Mouse (Mus musculus) cerebellum, adult 9-11 months (tissue): Measurements from ENCODE around the gene Gpr132.
A peak's percentile ranks its signal among the peaks of the same experiment; 100 is the strongest.
"Not testable (repeated sequence)": the region's sequence is repeated elsewhere in the genome, so short reads cannot be mapped to it uniquely, and the experiment has no call there.

Source experiments
- DNase-seq: peaks from one replicate; pipeline ENCODE4 v3.0.0; 2022

Gene Gpr132

GRCm38 (mm10) chr12:112816866-112817265, 51.2 kb downstream of the Gpr132 start:
- DNase-seq, result not testable (repeated sequence)

DNA sequence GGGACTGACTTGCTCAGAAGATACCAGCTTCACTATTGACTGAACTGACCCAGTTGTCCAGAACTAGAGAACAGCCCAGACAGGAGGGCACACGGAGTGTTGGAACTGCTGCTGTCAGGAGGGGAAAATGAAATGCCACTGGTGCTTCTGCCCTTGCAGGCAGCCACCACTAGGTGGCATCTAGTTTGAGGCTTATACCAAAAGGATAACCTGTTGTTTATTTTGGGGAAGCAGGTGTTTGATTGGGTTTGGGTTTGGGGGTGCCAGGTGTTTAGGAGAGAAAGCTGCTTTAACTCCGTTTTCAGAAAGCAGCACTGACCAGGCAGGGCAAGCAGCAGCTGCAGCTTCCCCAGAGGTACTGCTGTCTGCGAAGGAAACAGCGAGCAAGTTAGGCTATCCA, 51.7 kb downstream of the Gpr132 start:
- no peak for DNase-seq

GRCm38 (mm10) chr12:112814682-112815470, 53.2 kb downstream of the Gpr132 start:
- DNase-seq, result no peak

DNA sequence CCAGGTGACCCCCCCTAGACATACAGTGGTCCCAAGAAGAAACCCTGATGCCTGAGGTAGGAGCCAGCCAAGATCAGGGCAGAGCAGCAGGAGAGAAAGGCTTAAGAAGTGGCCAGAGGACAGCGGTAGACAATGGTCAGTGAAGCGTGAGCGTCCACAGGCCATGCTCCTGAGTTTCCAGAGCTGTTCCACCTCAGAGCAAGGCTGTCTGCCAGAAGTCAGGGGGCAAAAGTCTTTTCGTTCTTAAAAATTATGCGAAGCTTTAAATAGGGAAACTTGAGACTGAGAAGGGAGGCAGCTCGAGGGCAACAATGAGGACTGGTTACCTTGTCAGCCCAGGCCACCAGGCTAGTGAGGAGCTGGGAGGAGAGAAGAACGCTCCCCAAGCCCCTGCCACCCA, 54.7 kb downstream of the Gpr132 start:
- no peak for DNase-seq

DNA sequence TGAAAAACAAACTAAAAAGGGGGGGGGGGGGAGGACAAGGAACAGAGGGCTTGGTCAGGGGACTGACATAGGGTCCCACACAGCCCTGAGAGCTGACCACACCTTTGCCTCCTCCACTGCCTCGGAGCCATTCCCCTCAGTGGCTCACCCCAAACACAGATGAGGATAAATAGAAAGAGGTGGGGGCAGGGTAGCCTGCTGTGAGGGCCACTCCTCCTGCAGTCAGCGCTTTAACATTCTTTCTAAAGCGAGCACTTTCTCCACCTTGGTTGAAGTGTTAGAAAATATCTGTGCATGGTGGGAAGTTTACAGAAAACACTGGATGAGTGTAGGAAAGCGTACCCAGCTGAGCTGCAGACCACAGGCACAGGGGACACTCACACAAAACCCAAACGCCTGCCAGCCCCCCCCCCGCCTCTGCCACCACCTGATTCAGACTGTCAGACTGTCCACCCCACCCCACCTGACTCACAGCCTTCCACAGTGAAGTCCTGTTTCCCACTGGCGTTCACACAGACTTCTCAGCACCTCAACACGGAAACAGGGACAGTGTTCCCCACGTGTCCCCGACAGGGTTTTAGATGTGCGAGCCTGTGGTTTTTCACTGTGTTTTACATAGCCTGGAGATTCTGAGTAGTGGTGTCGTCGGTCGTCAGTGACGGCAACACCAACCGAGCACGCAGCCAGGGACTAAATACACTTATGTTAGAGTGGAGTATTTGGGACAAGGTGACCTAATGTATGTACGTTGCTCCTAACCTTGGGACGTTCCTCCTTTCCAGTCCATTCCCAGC, 57.7 kb downstream of the Gpr132 start:
- no peak for DNase-seq

DNA sequence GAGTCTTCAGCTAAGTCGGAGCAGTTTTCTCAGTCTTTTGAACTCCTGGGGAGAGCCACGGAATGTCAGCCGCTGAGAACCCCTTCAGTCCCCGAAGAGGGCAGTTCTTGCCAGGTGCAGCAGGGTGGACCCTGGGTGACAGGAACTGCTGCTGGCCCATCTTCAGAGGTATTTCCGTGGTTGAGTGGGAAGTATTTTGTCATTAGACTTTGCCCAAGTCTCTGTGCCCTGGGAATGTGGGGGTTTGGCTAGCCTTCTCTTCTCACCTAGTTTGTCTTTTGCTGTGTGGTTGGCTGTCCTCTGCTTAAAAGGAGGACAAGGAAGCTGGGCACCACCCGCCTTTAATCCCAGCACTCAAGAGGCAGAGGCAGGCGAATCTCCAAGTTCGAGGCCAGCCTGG, 58.4 kb downstream of the Gpr132 start:
- DNase-seq, result no peak

DNA sequence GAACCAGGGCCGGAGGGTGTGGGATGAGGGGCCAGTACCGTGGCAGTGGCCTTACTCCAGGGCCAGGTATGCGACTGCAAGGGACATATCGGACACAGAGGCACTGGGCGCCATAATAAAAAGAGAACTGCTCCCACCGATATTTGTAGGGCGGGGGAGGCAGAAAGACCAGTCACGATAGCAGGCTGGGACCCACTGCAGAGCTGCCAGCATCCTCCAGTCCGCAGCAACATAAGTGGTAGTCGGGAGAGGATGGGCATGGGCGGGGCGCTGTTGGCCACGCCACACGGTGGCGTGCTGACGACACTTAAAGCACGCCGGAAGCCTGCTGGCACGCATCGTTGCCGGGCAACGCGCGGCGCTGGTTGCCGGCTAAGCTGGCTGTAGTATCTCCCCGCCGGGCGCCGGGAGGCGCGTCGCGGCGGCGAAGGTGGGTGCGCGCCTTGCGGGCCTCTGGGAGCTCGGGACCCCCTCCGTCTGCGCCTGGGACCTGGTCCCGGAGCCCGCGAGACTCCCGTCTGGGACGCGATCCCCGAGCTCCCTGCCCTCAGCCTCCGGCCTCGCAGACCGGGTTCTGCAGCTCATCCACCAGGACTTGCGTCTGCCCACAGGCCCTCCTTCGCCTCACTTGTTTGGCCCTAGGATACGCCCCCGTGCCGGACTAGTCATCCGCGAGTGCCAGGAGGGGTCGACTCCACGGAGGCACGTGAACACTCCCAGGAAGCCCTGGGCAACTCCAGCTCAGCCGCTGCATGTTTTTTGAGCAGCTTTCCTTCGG, 59.3 kb downstream of the Gpr132 start, which contains the start of gene Clba1:
Gene Clba1 (plus strand): TSS at position 351 of the 778 bp plus-strand sequence.
- peak; percentile 94 for DNase-seq

DNA sequence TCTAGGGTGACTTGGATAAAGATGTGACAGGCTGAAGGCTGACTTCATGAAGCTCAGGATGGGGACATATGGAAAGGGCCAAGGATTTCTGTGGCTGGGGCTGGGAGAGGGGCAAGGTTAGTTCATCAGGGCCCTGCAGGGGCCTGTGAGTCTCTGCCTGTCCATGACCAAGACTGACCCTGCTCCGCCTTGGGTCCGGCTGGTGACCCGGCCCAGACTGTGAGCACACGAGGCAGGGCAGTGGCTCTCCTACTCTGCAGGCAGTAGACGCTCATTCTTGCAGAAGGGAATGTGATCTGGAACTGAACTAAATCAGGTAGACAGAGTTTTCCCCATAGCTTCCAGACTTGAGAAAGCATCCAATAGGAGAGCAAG, 59.8 kb downstream of the Gpr132 start:
- no peak for DNase-seq

- no peak for DNase-seq
These were observed 60.2 kb downstream of the Gpr132 start for GRCm38 (mm10) chr12:112807796-112808195.

- no peak for DNase-seq
These were observed 62.0 kb downstream of the Gpr132 start for GRCm38 (mm10) chr12:112806044-112806443.

DNA sequence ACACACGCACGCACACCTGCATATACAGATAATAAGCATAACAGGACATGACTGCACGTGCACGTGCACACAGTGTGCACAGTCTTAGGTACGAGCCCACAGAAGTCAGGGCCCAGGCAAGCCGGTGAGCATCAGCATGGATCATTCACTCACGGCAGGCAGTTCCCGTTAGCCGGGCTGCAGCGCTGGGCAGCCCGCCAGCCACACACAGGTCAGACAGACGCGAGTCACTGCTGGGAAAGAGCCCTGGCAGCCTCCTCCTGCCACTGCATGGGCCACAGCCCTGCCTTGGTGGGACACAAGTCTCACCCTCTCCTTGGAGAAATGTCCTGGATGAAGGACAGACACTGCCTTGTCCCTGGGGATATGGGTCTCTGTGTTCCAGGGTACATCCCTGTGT, 64.0 kb downstream of the Gpr132 start:
- no peak for DNase-seq

- DNase-seq, result no peak
These were observed 65.1 kb downstream of the Gpr132 start for GRCm38 (mm10) chr12:112802917-112803316.

DNA sequence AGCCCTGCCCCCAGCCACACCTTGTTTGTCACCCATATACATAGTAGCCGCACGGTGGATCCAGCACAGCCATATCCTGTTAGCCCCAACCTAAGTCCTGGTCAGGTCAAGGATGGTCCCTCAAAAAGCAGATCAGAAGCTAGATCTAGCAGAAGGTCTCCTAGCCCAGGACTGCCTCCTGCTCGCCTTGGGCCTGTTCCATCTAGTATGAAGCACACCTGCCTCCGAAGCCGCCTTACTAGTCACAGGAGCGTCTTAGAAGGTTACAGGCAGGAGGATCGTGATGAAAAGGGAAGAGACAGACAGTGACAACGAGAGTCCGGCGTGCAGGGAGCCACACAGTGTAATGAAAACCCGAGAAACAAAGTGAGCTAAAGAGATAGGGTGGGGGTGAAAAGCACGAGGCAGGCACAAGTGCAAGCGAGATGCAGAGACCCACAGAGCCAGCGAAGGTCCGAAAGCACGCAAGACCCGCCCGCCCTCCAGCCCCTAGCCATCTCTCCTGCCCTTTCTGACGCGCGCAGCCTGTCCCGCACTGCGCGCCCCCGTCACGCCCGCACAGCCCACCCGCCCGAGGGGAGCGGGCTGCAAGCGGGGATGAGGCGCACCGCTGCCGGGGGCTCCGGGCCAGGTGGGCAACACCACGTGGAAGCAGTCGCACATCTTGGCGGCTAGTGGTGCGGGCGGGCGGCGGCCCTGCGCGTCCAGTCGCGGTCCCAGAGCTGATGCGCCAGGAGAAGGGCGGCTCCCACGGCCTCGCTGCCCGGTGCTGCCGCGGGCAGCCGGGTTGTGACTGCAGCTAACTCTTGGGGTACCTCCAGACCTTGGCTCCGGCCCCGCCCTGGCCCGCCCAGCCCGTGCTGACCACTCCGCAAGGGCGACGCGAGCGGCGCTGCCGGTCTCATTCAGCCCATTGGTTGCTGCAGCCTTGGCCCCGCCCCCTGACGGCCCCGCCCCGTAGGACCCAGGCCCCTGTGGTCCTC, 65.9 kb downstream of the Gpr132 start, which contains the start of gene Ahnak2:
Gene Ahnak2 (minus strand): TSS at position 794 of the 983 bp plus-strand sequence.
- DNase-seq, result peak; percentile 44
